Mouse (Mus musculus) frontal cortex, postnatal 10 days (tissue): ENCODE data around the gene Pnpla2.
A peak's percentile ranks its signal among the peaks of the same experiment; 100 is the strongest.

Experiments used
- DNase-seq, 2 experiments: peaks; one replicate each; pipeline ENCODE4 v3.0.0; 2022; ENCODE audit warnings: low spot score in 2 of 2, mixed read lengths in 1 of 2

Pnpla2 gene

GRCm38 (mm10) chr7:141467230-141468030 is 12.4 kb downstream of the Pnpla2 start, which contains the start of gene Cd151:
TSS of gene Cd151 (plus strand) at chr7:141467392.
- peak in 1 of 2 experiments; percentile 69 for DNase-seq

- DNase-seq: no peak
Measured at GRCm38 (mm10) chr7:141468164-141468521, 13.1 kb downstream of the Pnpla2 start.

- DNase-seq: peak in 1 of 2 experiments; percentile 64
Measured at GRCm38 (mm10) chr7:141468522-141469211, 13.7 kb downstream of the Pnpla2 start.

DNA sequence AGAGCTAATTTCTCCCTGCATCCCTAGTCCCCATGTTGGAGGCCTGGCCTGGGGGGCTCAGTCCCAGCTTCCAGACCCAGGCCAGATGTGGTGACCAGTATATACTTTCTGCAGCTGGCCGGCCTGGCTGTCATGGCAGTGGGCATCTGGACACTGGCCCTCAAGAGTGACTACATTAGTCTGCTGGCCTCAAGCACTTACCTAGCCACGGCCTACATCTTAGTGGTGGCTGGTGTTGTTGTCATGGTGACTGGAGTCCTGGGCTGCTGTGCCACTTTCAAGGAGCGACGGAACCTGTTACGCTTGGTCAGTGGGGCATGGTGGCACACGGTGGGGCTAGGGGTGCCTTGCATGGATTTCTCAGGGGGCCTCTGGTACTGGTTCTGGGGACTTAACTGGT is 14.4 kb downstream of the Pnpla2 start:
- DNase-seq: no peak

- DNase-seq: no peak
Measured at GRCm38 (mm10) chr7:141469901-141470636, 15.1 kb downstream of the Pnpla2 start.

GRCm38 (mm10) chr7:141470637-141470944 is 15.6 kb downstream of the Pnpla2 start:
- no peak for DNase-seq

GRCm38 (mm10) chr7:141471236-141471635 is 16.2 kb downstream of the Pnpla2 start:
- no peak for DNase-seq

DNA sequence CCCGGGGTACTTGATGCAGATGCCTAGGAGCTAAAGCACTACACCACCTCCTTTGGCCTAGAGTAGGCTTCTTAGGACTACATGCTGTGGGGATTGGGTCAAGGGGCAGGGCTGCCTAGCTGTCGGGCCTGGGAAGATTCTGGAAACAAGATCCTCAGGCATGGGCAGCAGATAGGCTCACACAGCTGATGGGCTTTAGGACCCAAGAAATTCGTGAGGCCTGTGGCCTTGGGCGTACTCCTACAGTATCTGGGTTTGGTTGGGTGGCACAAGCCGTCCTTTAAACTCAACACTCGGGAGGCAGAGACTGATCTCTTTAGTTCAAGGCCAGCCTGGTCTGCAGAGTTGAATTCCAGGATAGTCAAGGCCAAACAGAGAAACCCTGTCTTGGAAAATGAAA is 17.2 kb downstream of the Pnpla2 start:
- DNase-seq: no peak

GRCm38 (mm10) chr7:141472763-141473162 is 17.8 kb downstream of the Pnpla2 start:
- DNase-seq: no peak

GRCm38 (mm10) chr7:141474160-141474559 is 19.2 kb downstream of the Pnpla2 start:
- no peak for DNase-seq

DNA sequence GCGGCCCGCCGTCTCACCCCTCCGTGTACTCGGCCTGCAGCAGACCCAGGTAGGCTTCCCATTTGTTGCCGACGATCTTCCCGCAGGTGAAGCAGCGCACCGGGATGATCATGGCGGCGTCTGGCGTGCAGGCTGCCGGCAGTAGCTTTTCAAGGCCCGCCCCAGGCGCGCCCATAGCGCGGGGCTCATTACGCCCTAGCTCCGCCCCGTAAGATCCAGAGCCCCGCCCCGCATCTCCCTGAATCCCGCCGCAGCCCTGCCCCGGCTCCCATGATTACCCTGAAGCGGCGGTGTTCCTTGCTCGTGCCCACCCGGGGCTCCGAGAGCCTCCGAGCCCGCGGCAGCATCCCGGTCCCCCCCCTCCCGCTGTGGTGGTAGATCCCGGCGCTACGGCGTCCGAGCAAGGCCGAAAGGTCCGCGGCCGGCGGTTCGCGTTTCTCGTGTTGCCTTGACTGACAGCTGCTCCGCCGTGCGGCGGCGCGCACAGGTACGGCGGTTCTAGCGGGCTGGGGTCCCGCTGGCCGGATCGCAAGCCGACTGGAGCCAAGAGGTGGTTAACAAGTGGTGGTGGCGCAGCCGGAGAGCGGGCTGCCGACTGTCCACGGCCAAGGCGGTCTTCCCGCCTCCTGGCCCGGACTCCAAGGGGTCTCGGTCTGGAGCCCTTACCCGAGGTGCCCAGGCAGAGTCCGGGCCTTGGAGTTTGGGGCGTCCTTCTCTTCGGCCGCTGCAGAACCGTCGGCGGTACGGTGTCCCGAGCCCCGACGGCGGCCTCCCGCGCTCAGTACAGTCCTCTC is 20.2 kb downstream of the Pnpla2 start, which contains the start of the genes Polr2l and Tspan4:
Gene Polr2l (minus strand): TSS at position 122 of the 794 bp plus-strand sequence.
Gene Tspan4 (plus strand): TSS at position 230 of the 794 bp plus-strand sequence.
- peak in 1 of 2 experiments; percentile 81 for DNase-seq

DNA sequence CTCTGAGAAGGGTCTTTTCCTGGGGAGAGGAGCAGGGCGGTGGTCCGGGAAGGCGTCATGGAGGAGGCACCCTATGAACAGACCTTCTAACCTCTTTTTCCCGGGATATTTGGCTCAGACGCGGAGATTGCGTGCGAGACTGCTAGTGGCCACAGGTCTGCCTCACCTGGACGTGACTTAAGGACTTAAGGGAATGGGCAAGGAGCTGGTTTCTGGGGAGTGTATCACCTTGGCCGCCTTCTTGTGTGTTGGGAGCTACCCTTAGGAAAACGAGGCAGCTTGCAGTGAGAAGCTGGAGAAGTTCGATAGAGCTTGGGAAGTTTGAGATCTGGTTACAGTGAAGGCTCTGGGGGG is 20.8 kb downstream of the Pnpla2 start:
- no peak for DNase-seq

GRCm38 (mm10) chr7:141476226-141476980 is 21.4 kb downstream of the Pnpla2 start:
- DNase-seq: peak; percentile 59 to 74

GRCm38 (mm10) chr7:141476981-141477370 is 22.0 kb downstream of the Pnpla2 start:
- DNase-seq: no peak

DNA sequence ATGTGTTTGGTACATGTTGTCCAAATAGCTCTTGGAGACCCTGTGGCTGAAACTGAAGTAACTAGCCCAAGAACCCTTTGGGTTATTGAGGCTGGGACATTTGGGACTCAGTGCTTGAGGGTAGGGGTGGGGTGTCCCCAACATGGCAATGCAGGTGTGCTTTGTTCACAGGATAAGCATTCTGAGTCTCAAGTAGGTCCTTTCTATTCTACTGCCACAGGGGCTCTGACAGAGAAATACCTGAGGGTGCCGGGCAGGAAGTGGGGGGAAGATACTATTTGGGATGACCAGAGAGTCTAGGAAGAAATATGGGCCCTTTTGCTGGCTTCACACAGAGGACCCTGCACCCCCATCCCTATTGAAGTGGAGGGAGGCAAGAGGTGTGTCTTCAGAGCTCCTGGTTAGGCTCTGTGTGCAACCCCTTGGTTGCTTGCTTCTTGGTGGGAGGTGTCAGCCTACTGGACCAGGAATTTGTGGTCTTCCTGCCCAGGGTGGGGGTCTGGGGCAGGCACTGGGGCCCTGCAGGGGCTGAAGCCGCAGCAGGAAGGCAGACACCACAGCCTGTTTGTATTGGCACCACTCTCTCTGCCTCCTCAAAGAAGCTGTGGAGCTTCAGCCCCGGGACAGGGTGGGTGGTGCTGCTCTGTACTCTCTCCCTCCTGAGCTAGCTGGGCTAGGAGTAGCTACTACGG is 22.7 kb downstream of the Pnpla2 start:
- DNase-seq: no peak

GRCm38 (mm10) chr7:141478270-141478748 is 23.3 kb downstream of the Pnpla2 start:
- no peak for DNase-seq

- peak in 1 of 2 experiments; percentile 67 for DNase-seq
Measured at GRCm38 (mm10) chr7:141480842-141481497, 26.0 kb downstream of the Pnpla2 start.

DNA sequence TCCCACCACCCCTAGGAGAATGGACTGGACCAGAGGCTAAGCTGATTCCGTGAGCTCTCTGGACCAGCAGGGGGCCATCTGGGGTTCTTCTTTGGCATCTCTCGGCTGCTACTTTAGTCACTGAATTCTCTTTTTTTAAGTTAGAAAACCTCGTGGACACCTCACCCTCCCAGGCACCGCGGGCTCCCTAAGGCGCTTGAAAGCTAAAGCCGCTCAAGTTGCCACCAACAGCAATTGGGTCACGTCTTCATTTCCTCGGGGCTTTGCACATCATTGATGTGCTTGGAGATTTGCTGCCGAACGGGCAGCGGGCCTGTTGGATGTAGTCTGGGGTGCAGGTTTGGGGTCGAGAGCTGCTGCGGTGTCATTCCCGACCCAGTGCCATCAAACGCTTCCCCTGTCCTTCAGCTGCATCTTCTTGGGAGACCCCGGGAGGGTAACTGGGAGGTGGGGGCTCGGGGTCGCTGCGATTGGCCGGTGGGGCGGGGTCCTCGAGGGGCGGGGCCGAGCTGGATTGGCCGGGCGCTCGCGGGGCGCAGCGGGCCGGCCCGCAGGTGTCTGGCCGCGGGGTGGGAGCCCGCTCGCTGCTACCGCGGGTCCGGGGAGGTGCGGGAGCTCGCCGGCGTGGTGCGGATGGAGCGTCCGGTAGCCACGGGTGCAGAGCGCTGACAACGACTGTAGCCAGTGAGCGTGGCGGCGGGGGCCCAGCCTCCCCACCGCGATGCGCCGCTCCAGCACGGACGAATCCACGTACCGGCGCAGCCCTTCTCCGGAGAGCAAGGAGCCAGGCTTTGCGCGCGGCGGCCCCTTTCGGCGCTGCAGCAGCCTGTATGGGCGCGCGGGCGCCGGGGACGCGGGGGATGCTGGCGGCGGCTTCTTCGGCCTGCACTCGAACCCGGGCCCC is 26.8 kb downstream of the Pnpla2 start:
- no peak for DNase-seq
